Mouse (Mus musculus): ENCODE measurements at regions not wholly inside any gene's neighbourhood (a gene's known extent, or its start where the extent isn't known, plus 50 kb on each side); places are given as distances from the start of the nearest gene placed in this dataset.

- DNase-seq = no peak
These were observed 127.9 kb upstream of the Gm9833 start for GRCm38 (mm10) chr3:9959716-9960661.

- DNase-seq = peak; percentile 54
These were observed 127.2 kb upstream of the Gm9833 start for GRCm38 (mm10) chr3:9960696-9961095.
